Mouse (Mus musculus) hindbrain, embryonic 11.5 days (tissue): Measurements from ENCODE around the gene 2010300C02Rik. TPM values are rescaled to one million over a fixed set of nuclear protein-coding genes. Genes with fewer than 3 reads are reported as not detected.

Source experiments
- ATAC-seq: fragments of 200-750 bp; cut with Nextera tagmentation; 2 replicates; pipeline ENCODE4 v1.8.0; 2017; ENCODE audit warnings: mild to moderate bottlenecking, moderate TSS enrichment, moderate library complexity; ENCODE audit not compliant: low FRiP score
- DNase-seq: peaks from one replicate; pipeline ENCODE4 v3.0.0-alpha.2; 2015; ENCODE audit warnings: low spot score
- H3K27ac ChIP-seq: fragments of 300-500 bp; sonication (generic); 2 replicates; pipeline ENCODE4 v1.5.1; 2014; ENCODE audit warnings: mild to moderate bottlenecking, low read depth, low read length
- H3K27me3 ChIP-seq: fragments of 300-500 bp; sonication (generic); 2 replicates; pipeline ENCODE4 v1.6.1; 2014; ENCODE audit warnings: mild to moderate bottlenecking, low read length, moderate library complexity, mixed read lengths; ENCODE audit not compliant: control insufficient read depth, insufficient read depth
- H3K36me3 ChIP-seq: fragments of 300-500 bp; sonication (generic); 2 replicates; pipeline ENCODE4 v1.6.1; 2014; ENCODE audit warnings: mild to moderate bottlenecking, low read length, moderate library complexity, mixed read lengths; ENCODE audit not compliant: control insufficient read depth, insufficient read depth
- H3K4me1 ChIP-seq: fragments of 300-500 bp; sonication (generic); replicated peaks from 2 replicates; pipeline ENCODE4 v1.6.1; 2014; ENCODE audit warnings: low read length, mixed read lengths; ENCODE audit not compliant: control insufficient read depth, insufficient read depth
- H3K4me2 ChIP-seq: fragments of 300-500 bp; sonication (generic); replicated peaks from 2 replicates; pipeline ENCODE4 v1.6.1; 2014; ENCODE audit warnings: mild to moderate bottlenecking, low read depth, low read length
- H3K4me3 ChIP-seq: fragments of 300-500 bp; sonication (generic); 2 replicates; pipeline ENCODE4 v1.5.1; 2014; ENCODE audit warnings: low read depth, low read length
- H3K9ac ChIP-seq: fragments of 300-500 bp; sonication (generic); 2 replicates; pipeline ENCODE4 v1.6.1; 2014; ENCODE audit warnings: low read depth, low read length
- H3K9me3 ChIP-seq: fragments of 300-500 bp; sonication (generic); 2 replicates; pipeline ENCODE4 v1.6.1; 2016; ENCODE audit warnings: low read length; ENCODE audit not compliant: control insufficient read depth
- WGBS: fragments of 180-500 bp; shearing (Covaris S2); extraction: QIAGEN DNeasy Blood & Tissue Kit; methylation state at CpG from one replicate; pipeline ENCODE4 v1.1.7; 2014; 5-methylcytosine and 5-hydroxymethylcytosine counted together
- polyA plus RNA-seq: library from polyadenylated mRNA; unstranded; fragments of >200 nt; fragmentation: Nextera tagmentation; extraction: Ambion mirVana; gene quantifications from 2 replicates; pipeline ENCODE4 v1.2.1, GENCODE M21; 2014

The 2010300C02Rik gene
- polyA plus RNA-seq, 1 experiment from 2014 or later = 0.66 TPM

- Histone ChIP-seq H3K27me3 (no peaks in the 10 kb centered on the region), H3K9ac (no peak overlapping the region), H3K4me2 (no peak overlapping the region), H3K27ac (no peak overlapping the region), H3K4me3 (no peak overlapping the region), H3K4me1 (no peaks in the 10 kb centered on the region), H3K9me3 (no peaks in the 10 kb centered on the region), H3K36me3 (no peaks in the 10 kb centered on the region)
- no peak for DNase-seq
- 79% methylated on average over 5 of the region's 5 CpGs for WGBS
- ATAC-seq = no peak
These were observed 20.9 kb downstream of the 2010300C02Rik start for GRCm38 (mm10) chr1:37698852-37699439.

GRCm38 (mm10) chr1:37698186-37698839 lies 21.6 kb downstream of the 2010300C02Rik start:
- Histone ChIP-seq H3K9ac (no peak overlapping the region), H3K4me2 (no peak overlapping the region), H3K4me1 (no peaks in the 10 kb centered on the region), H3K9me3 (no peaks in the 10 kb centered on the region), H3K4me3 (no peak overlapping the region), H3K36me3 (no peaks in the 10 kb centered on the region), H3K27ac (no peak overlapping the region), H3K27me3 (no peaks in the 10 kb centered on the region)
- ATAC-seq (no peak), DNase-seq (no peak)
- WGBS = 72% methylated on average over 8 of the region's 8 CpGs

GRCm38 (mm10) chr1:37696918-37697317 lies 23.0 kb downstream of the 2010300C02Rik start:
- Histone ChIP-seq H3K27me3 (no peaks in the 10 kb centered on the region), H3K4me2 (no peak overlapping the region), H3K4me3 (no peak overlapping the region), H3K9me3 (no peaks in the 10 kb centered on the region), H3K4me1 (no peaks in the 10 kb centered on the region), H3K27ac (no peak overlapping the region), H3K36me3 (no peaks in the 10 kb centered on the region), H3K9ac (no peak overlapping the region)
- WGBS = 83% methylated on average over 3 of the region's 3 CpGs
- ATAC-seq (no peak), DNase-seq (no peak)

GRCm38 (mm10) chr1:37695732-37696131 lies 24.2 kb downstream of the 2010300C02Rik start:
- no peak overlapping the region for H3K4me3 ChIP-seq
- no peak overlapping the region for H3K9ac ChIP-seq
- 88% methylated on average over 9 of the region's 9 CpGs for WGBS
- DNase-seq = no peak
- H3K4me1 ChIP-seq = no peaks in the 10 kb centered on the region
- no peaks in the 10 kb centered on the region for H3K27me3 ChIP-seq
- no peaks in the 10 kb centered on the region for H3K36me3 ChIP-seq
- no peak overlapping the region for H3K27ac ChIP-seq
- no peaks in the 10 kb centered on the region for H3K9me3 ChIP-seq
- no peak for ATAC-seq
- no peak overlapping the region for H3K4me2 ChIP-seq

- 39% methylated on average over 8 of the region's 8 CpGs for WGBS
- no peak overlapping the region for H3K4me2 ChIP-seq
- no peak overlapping the region for H3K9ac ChIP-seq
- no peak for ATAC-seq
- H3K4me3 ChIP-seq = no peak overlapping the region
- no peak for DNase-seq
- H3K36me3 ChIP-seq = no peaks in the 10 kb centered on the region
- no peak overlapping the region for H3K27ac ChIP-seq
- H3K4me1 ChIP-seq = no peaks in the 10 kb centered on the region
- no peaks in the 10 kb centered on the region for H3K27me3 ChIP-seq
- H3K9me3 ChIP-seq = no peaks in the 10 kb centered on the region
These were observed 25.5 kb downstream of the 2010300C02Rik start for GRCm38 (mm10) chr1:37694417-37694816.

- DNase-seq = no peak
- H3K4me3 ChIP-seq = no peak overlapping the region
- no peaks in the 10 kb centered on the region for H3K9me3 ChIP-seq
- 35% methylated on average over 8 of the region's 8 CpGs for WGBS
- H3K9ac ChIP-seq = no peak overlapping the region
- ATAC-seq = no peak
- H3K27ac ChIP-seq = no peak overlapping the region
- H3K27me3 ChIP-seq = no peaks in the 10 kb centered on the region
- H3K4me2 ChIP-seq = no peak overlapping the region
- no peaks in the 10 kb centered on the region for H3K4me1 ChIP-seq
- H3K36me3 ChIP-seq = no peaks in the 10 kb centered on the region
These were observed 28.7 kb downstream of the 2010300C02Rik start for GRCm38 (mm10) chr1:37691179-37691578.

DNA sequence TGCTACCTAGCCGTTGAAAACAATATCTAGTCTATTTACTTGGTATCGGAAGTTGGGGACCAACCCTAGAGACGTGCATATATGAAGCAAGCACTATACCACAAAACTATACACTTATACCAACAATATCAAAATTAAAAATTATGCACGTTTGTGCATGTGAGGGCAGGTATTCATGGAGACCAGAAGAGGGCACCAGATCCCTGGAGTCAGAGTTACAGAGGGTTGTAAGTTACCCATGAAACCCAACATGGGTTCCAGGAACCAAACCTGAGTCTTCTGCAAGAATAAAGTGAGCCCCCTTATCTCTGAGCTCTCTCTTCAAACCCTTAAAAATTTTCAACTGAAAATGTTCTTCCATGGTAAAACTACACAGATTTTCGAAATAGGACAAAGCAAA lies 29.2 kb downstream of the 2010300C02Rik start:
- Histone ChIP-seq H3K27me3 (no peaks in the 10 kb centered on the region), H3K36me3 (no peaks in the 10 kb centered on the region), H3K4me1 (no peaks in the 10 kb centered on the region), H3K4me2 (no peak overlapping the region), H3K4me3 (no peak overlapping the region), H3K9ac (no peak overlapping the region), H3K27ac (no peak overlapping the region), H3K9me3 (no peaks in the 10 kb centered on the region)
- no peak for ATAC-seq
- DNase-seq = no peak
- WGBS = 79% methylated on average over 5 of the region's 5 CpGs

- Histone ChIP-seq H3K4me2 (no peak overlapping the region), H3K9ac (no peak overlapping the region), H3K9me3 (no peaks in the 10 kb centered on the region), H3K27me3 (no peaks in the 10 kb centered on the region), H3K27ac (no peak overlapping the region), H3K4me1 (no peaks in the 10 kb centered on the region), H3K36me3 (no peaks in the 10 kb centered on the region), H3K4me3 (no peak overlapping the region)
- ATAC-seq = no peak
- 89% methylated on average over 6 of the region's 6 CpGs for WGBS
- DNase-seq = no peak
These were observed 30.2 kb downstream of the 2010300C02Rik start for GRCm38 (mm10) chr1:37689730-37690129.

GRCm38 (mm10) chr1:37688351-37688750 lies 31.5 kb downstream of the 2010300C02Rik start:
- no peak overlapping the region for H3K4me2 ChIP-seq
- WGBS = 61% methylated on average over 8 of the region's 8 CpGs
- H3K27ac ChIP-seq = no peak overlapping the region
- no peak overlapping the region for H3K4me3 ChIP-seq
- H3K36me3 ChIP-seq = no peaks in the 10 kb centered on the region
- no peak for ATAC-seq
- no peaks in the 10 kb centered on the region for H3K9me3 ChIP-seq
- no peaks in the 10 kb centered on the region for H3K27me3 ChIP-seq
- no peaks in the 10 kb centered on the region for H3K4me1 ChIP-seq
- no peak overlapping the region for H3K9ac ChIP-seq
- DNase-seq = no peak
